Comparison of ENCODE assay signal across 30 mouse cellular contexts in the genomic region with DNA sequence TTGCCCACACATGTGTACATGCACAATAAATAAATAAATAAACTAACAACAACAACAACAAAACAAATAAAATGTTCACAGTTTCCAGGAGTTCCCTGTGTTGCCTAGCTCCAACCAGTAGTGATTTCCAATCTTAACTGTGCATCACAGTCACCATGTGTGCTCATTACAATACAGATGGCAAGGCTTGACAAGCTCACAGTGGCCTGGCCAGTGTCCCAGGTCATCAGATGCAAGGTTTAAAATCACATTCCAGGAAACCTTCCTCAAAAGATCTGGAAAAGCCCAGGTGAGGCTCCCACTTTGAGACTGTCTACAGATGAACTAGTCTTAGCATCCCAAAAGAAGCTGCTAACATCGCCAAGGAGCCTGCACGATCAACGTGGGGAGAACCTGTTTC.
A peak's percentile ranks its signal among the peaks of the same experiment; 100 is the strongest.
DNase-seq lines count a peak whose midpoint lies in the region; ATAC-seq lines count a peak whose summit lies in the region.
"Had no signal": no experiment of that assay in that cellular context is flagged by ENCODE, and none has a peak within 500 bp of the region (broad histone marks: within the 10 kb centered on the region; RNA-seq: fewer than 3 reads in every experiment).

No protein-coding gene starts in this region.

- no peaks in the 10 kb centered on the region for H3K36me3 ChIP-seq in hindbrain, embryonic 12.5 days
- H3K36me3 ChIP-seq in hindbrain, embryonic 11.5 days (ENCODE audit: control insufficient read depth, insufficient read depth, low read length): no peaks in the 10 kb centered on the region
- no peaks in the 10 kb centered on the region for H3K36me3 ChIP-seq in midbrain, embryonic 15.5 days (replicated peaks)
- H3K36me3 ChIP-seq in midbrain, embryonic 11.5 days (ENCODE audit: control insufficient read depth, insufficient read depth, low read length): no peaks in the 10 kb centered on the region
- H3K36me3 ChIP-seq: embryonic facial prominence, embryonic 10.5 days; embryonic facial prominence, embryonic 15.5 days; heart, embryonic 12.5 days; intestine, embryonic 15.5 days; liver, embryonic 12.5 days; midbrain, embryonic 12.5 days had no signal

- H3K4me1 ChIP-seq in hindbrain, embryonic 12.5 days: peaks cover 21% of the 10 kb centered on the region
- peaks cover 4% of the 10 kb centered on the region for H3K4me1 ChIP-seq in hindbrain, embryonic 11.5 days (replicated peaks; ENCODE audit: control insufficient read depth, insufficient read depth, low read length)
- peaks cover 19% of the 10 kb centered on the region for H3K4me1 ChIP-seq in midbrain, embryonic 15.5 days
- peaks cover 7% of the 10 kb centered on the region; the same call in 1 of the 2 replicates for H3K4me1 ChIP-seq in midbrain, embryonic 11.5 days (ENCODE audit: control insufficient read depth, insufficient read depth, low read length)

- no peak overlapping the region for H3K9ac ChIP-seq in hindbrain, embryonic 12.5 days
- no peak overlapping the region for H3K9ac ChIP-seq in hindbrain, embryonic 11.5 days (ENCODE audit: low read depth, low read length)
- H3K9ac ChIP-seq in midbrain, embryonic 15.5 days: no peak overlapping the region
- H3K9ac ChIP-seq in midbrain, embryonic 11.5 days (ENCODE audit: low read length): no peak overlapping the region
- H3K9ac ChIP-seq: embryonic facial prominence, embryonic 15.5 days; heart, embryonic 12.5 days; intestine, embryonic 15.5 days; liver, embryonic 12.5 days; liver, postnatal 0 days; midbrain, embryonic 12.5 days had no signal

- ATAC-seq in cerebellum, adult (ENCODE audit: insufficient number of reproducible peaks, low FRiP score, low TSS enrichment): no peak
- ATAC-seq in hindbrain, embryonic 12.5 days (ENCODE audit: low FRiP score): no peak
- no peak for ATAC-seq in hindbrain, embryonic 11.5 days (ENCODE audit: low FRiP score)
- ATAC-seq in midbrain, embryonic 15.5 days (replicated peaks): no peak
- ATAC-seq in midbrain, embryonic 11.5 days (ENCODE audit: low FRiP score): no peak
- ATAC-seq: activated CD4-positive, CD25-positive, alpha-beta regulatory T cell, adult 4 months; intestine, embryonic 15.5 days; liver, embryonic 12.5 days; liver, postnatal 0 days had no signal

- intact Hi-C loops in heart, postnatal 25 days (cut with DNase I): no loop called here

- no peak overlapping the region for H3K4me2 ChIP-seq in hindbrain, embryonic 12.5 days (replicated peaks)
- H3K4me2 ChIP-seq in hindbrain, embryonic 11.5 days (replicated peaks; ENCODE audit: low read depth, low read length): no peak overlapping the region
- H3K4me2 ChIP-seq in midbrain, embryonic 15.5 days: no peak overlapping the region
- H3K4me2 ChIP-seq in midbrain, embryonic 11.5 days: no peak overlapping the region
- H3K4me2 ChIP-seq: embryonic facial prominence, embryonic 15.5 days; heart, embryonic 12.5 days; intestine, embryonic 15.5 days; liver, embryonic 12.5 days; midbrain, embryonic 12.5 days had no signal

- H3K27me3 ChIP-seq in hindbrain, embryonic 12.5 days: no peaks in the 10 kb centered on the region
- no peaks in the 10 kb centered on the region for H3K27me3 ChIP-seq in hindbrain, embryonic 11.5 days (ENCODE audit: control insufficient read depth, insufficient read depth, low read length)
- no peaks in the 10 kb centered on the region; the same call in 1 of the 2 replicates for H3K27me3 ChIP-seq in midbrain, embryonic 15.5 days (replicated peaks)
- H3K27me3 ChIP-seq in midbrain, embryonic 11.5 days (ENCODE audit: control insufficient read depth, insufficient read depth, low read length): no peaks in the 10 kb centered on the region
- H3K27me3 ChIP-seq: CH12.LX; embryonic facial prominence, embryonic 15.5 days; heart, embryonic 12.5 days; intestine, embryonic 15.5 days had no signal

- H3K9me3 ChIP-seq in hindbrain, embryonic 12.5 days (replicated peaks): no peaks in the 10 kb centered on the region
- no peaks in the 10 kb centered on the region for H3K9me3 ChIP-seq in hindbrain, embryonic 11.5 days (ENCODE audit: control insufficient read depth, low read length)
- H3K9me3 ChIP-seq in midbrain, embryonic 15.5 days: no peaks in the 10 kb centered on the region
- H3K9me3 ChIP-seq in midbrain, embryonic 11.5 days (ENCODE audit: control insufficient read depth, low read length): no peaks in the 10 kb centered on the region
- H3K9me3 ChIP-seq: embryonic facial prominence, embryonic 10.5 days; embryonic facial prominence, embryonic 15.5 days; heart, embryonic 12.5 days; intestine, embryonic 15.5 days; liver, embryonic 12.5 days; midbrain, embryonic 12.5 days had no signal

- DNase-seq in cerebellum, adult 9-10 months: peak; percentile 47
- DNase-seq in hindbrain, embryonic 11.5 days (ENCODE audit: low spot score): no peak
- no peak for DNase-seq in midbrain, embryonic 11.5 days (ENCODE audit: low spot score, missing footprints)
- DNase-seq in heart, postnatal 25 days (ENCODE audit: low spot score): no peak
- no peak for DNase-seq in spleen, adult 12 weeks (ENCODE audit: low spot score)
- DNase-seq: adrenal gland, adult 2 months; adrenal gland, postnatal 36 days; cerebellum, adult 11 months; heart, adult 2 months; kidney, adult 2 months; kidney, postnatal 4 days; layer of hippocampus, postnatal 36 days; left cerebral cortex, postnatal 4 days; liver, postnatal 0 days; lung, postnatal 36 days; right cerebral cortex, postnatal 4 days; thymus, adult 2 months; thymus, postnatal 36 days had no signal

- no peak overlapping the region for H3K4me3 ChIP-seq in hindbrain, embryonic 12.5 days
- no peak overlapping the region for H3K4me3 ChIP-seq in hindbrain, embryonic 11.5 days (ENCODE audit: low read depth, low read length)
- no peak overlapping the region for H3K4me3 ChIP-seq in midbrain, embryonic 15.5 days
- H3K4me3 ChIP-seq in midbrain, embryonic 11.5 days (ENCODE audit: low read depth, low read length): no peak overlapping the region
- H3K4me3 ChIP-seq: embryonic facial prominence, embryonic 10.5 days; embryonic facial prominence, embryonic 15.5 days; heart, adult 2 months; heart, embryonic 12.5 days; intestine, embryonic 15.5 days; liver, embryonic 12.5 days; midbrain, embryonic 12.5 days had no signal

- WGBS in hindbrain, embryonic 12.5 days: 86% methylated on average over 3 of the region's 3 CpGs
- WGBS in hindbrain, embryonic 11.5 days: 94% methylated on average over 3 of the region's 3 CpGs
- WGBS in midbrain, embryonic 15.5 days: 79% methylated on average over 3 of the region's 3 CpGs
- 94% methylated on average over 3 of the region's 3 CpGs for WGBS in midbrain, embryonic 11.5 days

- H3K27ac ChIP-seq in hindbrain, embryonic 12.5 days: peak overlapping the region; percentile 49
- no peak overlapping the region for H3K27ac ChIP-seq in hindbrain, embryonic 11.5 days (ENCODE audit: low read depth, low read length)
- peak overlapping the region; percentile 28; the same call in 1 of the 2 replicates for H3K27ac ChIP-seq in midbrain, embryonic 15.5 days
- H3K27ac ChIP-seq in midbrain, embryonic 11.5 days (ENCODE audit: low read depth, low read length): no peak overlapping the region
- H3K27ac ChIP-seq: embryonic facial prominence, embryonic 10.5 days; embryonic facial prominence, embryonic 15.5 days; heart, adult 2 months; intestine, embryonic 15.5 days; kidney, postnatal 0 days; liver, embryonic 12.5 days; midbrain, embryonic 12.5 days had no signal

Comparison
In these comparisons a context has a peak if more than half of its experiments do, and no peak if none do; other contexts are left out.
1. H3K27ac ChIP-seq: peak in hindbrain, embryonic 12.5 days (single experiment) and midbrain, embryonic 15.5 days (single experiment); none in hindbrain, embryonic 11.5 days (single experiment) and midbrain, embryonic 11.5 days (single experiment).